Mouse (Mus musculus) stomach, postnatal 0 days (tissue): Measurements from ENCODE around the gene Nphp4. TPM values are rescaled to one million over a fixed set of nuclear protein-coding genes. Genes with fewer than 3 reads are reported as not detected.

Experiments
- ATAC-seq: fragments of 200-750 bp; cut with Nextera tagmentation; 2 replicates; pipeline ENCODE4 v1.8.0; 2017; ENCODE audit not compliant: low FRiP score, low TSS enrichment
- DNase-seq: peaks from one replicate; pipeline ENCODE4 v3.0.0-alpha.2; 2016; ENCODE audit warnings: low spot score
- H3K27ac ChIP-seq: fragments of 300-500 bp; sonication (generic); replicated peaks from 2 replicates; pipeline ENCODE4 v1.5.1; 2014; ENCODE audit warnings: mild to moderate bottlenecking, control low read depth
- H3K27me3 ChIP-seq: fragments of 300-500 bp; sonication (generic); 2 replicates; pipeline ENCODE4 v1.6.1; 2014; ENCODE audit warnings: low read length; ENCODE audit not compliant: control insufficient read depth, insufficient read depth
- H3K36me3 ChIP-seq: fragments of 300-500 bp; sonication (generic); 2 replicates; pipeline ENCODE4 v1.6.1; 2014; ENCODE audit warnings: low read length, mixed read lengths; ENCODE audit not compliant: control insufficient read depth, insufficient read depth
- H3K4me1 ChIP-seq: fragments of 300-500 bp; sonication (generic); replicated peaks from 2 replicates; pipeline ENCODE4 v1.6.1; 2014; ENCODE audit warnings: antibody characterized with exemption; ENCODE audit not compliant: control insufficient read depth, insufficient read depth
- H3K4me2 ChIP-seq: fragments of 300-500 bp; sonication (generic); replicated peaks from 2 replicates; pipeline ENCODE4 v1.6.1; 2014; ENCODE audit warnings: low read depth, mild to moderate bottlenecking, control low read depth, moderate library complexity
- H3K4me3 ChIP-seq: fragments of 300-500 bp; sonication (generic); 2 replicates; pipeline ENCODE4 v1.5.1; 2014; ENCODE audit warnings: low read depth, low read length, control low read depth
- H3K9ac ChIP-seq: fragments of 300-500 bp; sonication (generic); 2 replicates; pipeline ENCODE4 v1.6.1; 2014; ENCODE audit warnings: mild to moderate bottlenecking, low read length, control low read depth, mixed read lengths
- H3K9me3 ChIP-seq: fragments of 300-500 bp; sonication (generic); 2 replicates; pipeline ENCODE4 v1.6.1; 2016; ENCODE audit warnings: low read length; ENCODE audit not compliant: control insufficient read depth
- CTCF ChIP-seq: IDR thresholded peaks from 2 replicates; pipeline ENCODE4 v1.5.1; 2016; ENCODE audit warnings: antibody characterized with exemption, low read depth, mild to moderate bottlenecking, moderate library complexity
- EP300 ChIP-seq: optimal IDR thresholded peaks from 2 replicates; pipeline ENCODE3; 2016; ENCODE audit warnings: antibody characterized with exemption
- WGBS: fragments of 180-500 bp; shearing (Covaris S2); extraction: QIAGEN DNeasy Blood & Tissue Kit; methylation state at CpG from one replicate; pipeline ENCODE4 v1.1.7; 2014; 5-methylcytosine and 5-hydroxymethylcytosine counted together
- polyA plus RNA-seq: library from polyadenylated mRNA; unstranded; fragments of >200 nt; fragmentation: Nextera tagmentation; extraction: Ambion mirVana; gene quantifications from 2 replicates; pipeline ENCODE4 v1.2.1, GENCODE M21; 2015

The Nphp4 gene
- polyA plus RNA-seq, 1 experiment from 2014 or later = 0.58 TPM

DNA sequence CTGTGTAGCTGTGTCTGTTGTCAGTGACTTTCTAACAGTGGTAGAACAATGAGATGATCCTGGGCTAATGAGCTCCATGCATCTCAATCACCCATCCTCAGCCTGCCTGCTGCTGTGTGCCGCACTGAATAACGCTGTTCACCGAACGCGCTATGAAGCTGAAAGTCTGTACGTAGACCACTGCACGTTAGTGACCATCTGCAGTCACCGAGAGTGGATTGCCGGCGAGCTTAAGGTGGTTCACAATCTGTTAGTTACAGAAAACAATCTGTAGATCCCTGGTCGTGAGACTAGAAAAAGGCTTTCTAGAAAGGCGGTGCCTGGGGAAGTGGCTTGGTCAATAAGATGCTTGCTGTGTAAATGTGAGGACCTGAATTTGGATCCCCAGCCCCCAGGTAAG lies 22.4 kb upstream of the Nphp4 start:
- H3K27ac ChIP-seq = no peak overlapping the region
- WGBS = 87% methylated on average over 12 of the region's 12 CpGs
- H3K4me1 ChIP-seq = no peaks in the 10 kb centered on the region

DNA sequence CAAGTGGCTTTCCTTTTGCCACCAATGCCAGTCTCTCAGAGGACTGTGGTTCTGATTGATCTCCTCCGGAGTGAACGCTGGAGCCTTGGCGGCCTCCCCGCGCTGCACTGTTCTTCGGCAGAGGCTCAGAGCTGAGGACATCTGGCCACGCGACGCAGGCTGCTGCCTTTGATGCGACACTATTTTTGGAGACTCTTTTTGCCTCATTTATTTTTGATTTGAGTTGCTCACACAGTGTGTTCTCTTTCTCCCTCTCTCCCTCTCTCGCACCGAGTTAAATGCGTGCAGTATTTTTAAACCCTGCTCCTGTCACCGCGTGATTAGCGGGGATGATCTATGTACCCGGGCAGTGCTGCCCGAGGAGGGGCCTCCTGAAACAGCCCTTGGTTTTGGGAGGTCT lies 19.9 kb upstream of the Nphp4 start:
- WGBS = 63% methylated on average over 18 of the region's 18 CpGs
- no peaks in the 10 kb centered on the region for H3K36me3 ChIP-seq
- no peak for TF ChIP-seq CTCF
- no peak for TF ChIP-seq EP300

More for the DNA sequence above, 22.4 kb upstream of the Nphp4 start:
- no peak for DNase-seq
- Histone ChIP-seq H3K9me3 (no peaks in the 10 kb centered on the region), H3K36me3 (no peaks in the 10 kb centered on the region), H3K4me3 (no peak overlapping the region), H3K4me2 (no peak overlapping the region), H3K27me3 (no peaks in the 10 kb centered on the region), H3K9ac (no peak overlapping the region)
- ATAC-seq = no peak
- TF ChIP-seq EP300 = no peak
- no peak for TF ChIP-seq CTCF

DNA sequence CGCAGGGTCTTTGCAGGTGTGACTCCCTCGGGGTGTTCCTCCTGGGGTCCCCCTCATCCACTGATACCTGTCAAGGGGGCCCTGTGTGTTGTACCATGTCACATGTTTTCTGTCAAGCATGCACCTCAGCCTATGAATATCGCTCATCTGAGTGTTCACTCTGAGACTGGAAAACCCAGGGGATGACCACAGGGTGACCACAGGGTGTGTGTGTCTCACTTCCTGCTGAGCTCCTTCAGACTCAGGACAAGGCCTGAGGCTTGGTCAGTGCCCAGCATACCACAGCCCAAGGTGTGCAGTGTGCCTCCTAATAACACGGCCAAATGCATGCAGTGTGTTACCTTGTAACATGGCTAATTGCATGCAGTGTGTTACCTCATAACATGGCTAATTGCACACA lies 18.8 kb upstream of the Nphp4 start:
- Histone ChIP-seq H3K4me3 (no peak overlapping the region), H3K27ac (no peak overlapping the region), H3K4me2 (no peak overlapping the region), H3K4me1 (no peaks in the 10 kb centered on the region), H3K9me3 (no peaks in the 10 kb centered on the region), H3K9ac (no peak overlapping the region), H3K36me3 (no peaks in the 10 kb centered on the region), H3K27me3 (no peaks in the 10 kb centered on the region)
- DNase-seq (no peak), ATAC-seq (0 out of 2 replicates have a peak, but pooled peaks have one; percentile 20)
- 91% methylated on average over 4 of the region's 4 CpGs for WGBS
- TF ChIP-seq CTCF (no peak), EP300 (no peak)

More for the DNA sequence above, 19.9 kb upstream of the Nphp4 start:
- ATAC-seq (no peak), DNase-seq (no peak)
- Histone ChIP-seq H3K4me2 (no peak overlapping the region), H3K4me3 (no peak overlapping the region), H3K27me3 (no peaks in the 10 kb centered on the region), H3K4me1 (no peaks in the 10 kb centered on the region), H3K9me3 (no peaks in the 10 kb centered on the region), H3K9ac (no peak overlapping the region), H3K27ac (no peak overlapping the region)

DNA sequence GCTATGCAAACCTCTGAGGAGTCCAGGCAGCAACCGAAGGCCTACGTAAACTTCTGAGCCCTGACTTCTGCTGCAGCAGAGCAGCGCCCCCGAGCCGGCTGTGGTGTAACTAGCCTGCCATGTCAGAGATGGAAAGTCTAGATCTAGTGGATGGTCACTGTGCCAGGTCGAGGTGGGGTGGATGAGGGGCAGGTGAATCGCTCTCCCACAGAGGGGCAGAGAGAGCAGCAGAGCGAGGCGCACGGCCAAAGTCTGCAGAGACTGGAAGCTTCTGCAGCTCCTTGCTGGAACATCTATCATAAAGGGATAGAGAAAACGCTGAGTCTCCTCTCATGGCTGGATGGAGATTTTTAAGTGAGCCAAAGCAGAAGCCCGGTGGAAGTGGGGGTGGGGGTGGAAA lies 14.0 kb upstream of the Nphp4 start:
- no peak overlapping the region for H3K4me3 ChIP-seq
- no peaks in the 10 kb centered on the region for H3K4me1 ChIP-seq
- H3K27me3 ChIP-seq = no peaks in the 10 kb centered on the region
- H3K27ac ChIP-seq = no peak overlapping the region
- WGBS = 77% methylated on average over 12 of the region's 12 CpGs
- no peak overlapping the region for H3K9ac ChIP-seq
- DNase-seq (no peak), ATAC-seq (no peak)
- TF ChIP-seq CTCF (no peak), EP300 (no peak)
- no peaks in the 10 kb centered on the region for H3K36me3 ChIP-seq
- H3K9me3 ChIP-seq = no peaks in the 10 kb centered on the region
- no peak overlapping the region for H3K4me2 ChIP-seq

DNA sequence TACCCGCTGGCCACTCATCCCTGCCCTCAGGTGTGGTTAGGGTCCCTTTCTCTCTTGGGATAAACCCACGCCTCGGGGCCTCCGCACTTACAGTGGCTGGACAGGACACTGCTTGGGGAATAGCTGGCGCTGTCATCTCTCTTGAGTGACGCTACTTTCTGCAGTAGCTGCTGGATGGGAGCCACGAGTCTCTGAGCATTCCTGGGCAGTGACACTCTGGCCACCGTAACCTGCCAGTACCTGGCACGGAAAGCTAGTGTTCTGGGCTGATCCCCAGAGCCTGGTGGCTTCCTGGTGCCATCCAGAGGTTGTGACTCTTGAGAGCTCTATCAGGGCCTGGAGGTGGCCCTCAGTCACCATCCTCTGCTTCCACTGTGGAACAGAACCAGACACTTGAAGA lies 13.4 kb upstream of the Nphp4 start:
- WGBS = 83% methylated on average over 9 of the region's 9 CpGs
- Histone ChIP-seq H3K4me2 (no peak overlapping the region), H3K27ac (no peak overlapping the region), H3K36me3 (no peaks in the 10 kb centered on the region), H3K4me3 (no peak overlapping the region), H3K9me3 (no peaks in the 10 kb centered on the region), H3K27me3 (no peaks in the 10 kb centered on the region), H3K9ac (no peak overlapping the region), H3K4me1 (no peaks in the 10 kb centered on the region)
- ATAC-seq (no peak), DNase-seq (no peak)
- no peak for TF ChIP-seq CTCF
- TF ChIP-seq EP300 = no peak

DNA sequence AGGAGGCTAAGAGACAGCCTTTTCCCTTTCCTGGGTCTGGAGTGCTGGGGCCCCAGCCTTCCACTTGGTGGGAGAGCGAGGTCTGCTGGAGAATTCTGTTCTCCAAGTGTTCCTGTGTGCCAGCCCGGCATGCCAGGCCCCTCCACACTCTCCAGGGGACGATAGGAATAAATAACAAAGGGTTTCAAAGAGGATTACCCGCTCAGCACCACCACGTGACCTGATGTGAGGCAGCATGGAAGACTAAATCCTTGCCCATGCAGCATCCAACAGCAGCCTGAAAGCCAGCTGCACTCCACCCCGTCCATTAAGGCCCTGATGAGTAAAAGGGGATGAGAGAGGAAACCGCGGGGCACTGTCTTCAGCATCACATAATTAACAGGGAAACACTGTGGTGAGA lies 11.4 kb upstream of the Nphp4 start:
- H3K9ac ChIP-seq = no peak overlapping the region
- H3K27me3 ChIP-seq = no peaks in the 10 kb centered on the region
- no peak overlapping the region for H3K4me3 ChIP-seq
- no peak for TF ChIP-seq EP300
- TF ChIP-seq CTCF = no peak
- no peak overlapping the region for H3K4me2 ChIP-seq
- no peaks in the 10 kb centered on the region for H3K4me1 ChIP-seq
- ATAC-seq (no peak), DNase-seq (no peak)
- H3K27ac ChIP-seq = no peak overlapping the region
- H3K36me3 ChIP-seq = no peaks in the 10 kb centered on the region
- no peaks in the 10 kb centered on the region for H3K9me3 ChIP-seq
- WGBS = 27% methylated on average over 8 of the region's 8 CpGs
